Mouse (Mus musculus): ENCODE measurements around the gene Hoxa11. TPM values are rescaled to one million over a fixed set of nuclear protein-coding genes. Genes with fewer than 3 reads are reported as not detected.

Hoxa11 gene
- polyA plus RNA-seq, 2 experiments, result not detected

- Histone ChIP-seq H3K9me3 (ENCODE audit: control insufficient read depth, low read length) (no peaks in the 10 kb centered on the region), H3K4me2 (ENCODE audit: low read depth) (no peak overlapping the region), H3K27ac (no peak overlapping the region), H3K27me3 (ENCODE audit: control insufficient read depth, insufficient read depth, low read length) (peaks cover 75% of the 10 kb centered on the region), H3K36me3 (replicated peaks; ENCODE audit: control insufficient read depth, insufficient read depth, low read depth) (no peaks in the 10 kb centered on the region), H3K4me1 (replicated peaks; ENCODE audit: control insufficient read depth in 2 of 2, insufficient read depth in 2 of 2, low read length in 1 of 2) (no peaks in the 10 kb centered on the region), H3K4me3 (ENCODE audit: insufficient read depth in 1 of 2, low read depth in 2 of 2, low read length in 2 of 2) (no peak overlapping the region), H3K9ac (replicated peaks) (no peak overlapping the region)
- 10% methylated on average over 11 of the region's 11 CpGs for WGBS (ENCODE audit: insufficient replicate concordance)
- ATAC-seq (ENCODE audit: insufficient read depth), result no peak
- TF ChIP-seq CTCF (IDR thresholded peaks at IDR 0.05; ENCODE audit: low read depth), result no peak
- TF ChIP-seq EP300 (IDR thresholded peaks at IDR 0.05; ENCODE audit: low read depth), result no peak
- DNase-seq (ENCODE audit: low read depth in 3 of 3, low spot score in 3 of 3), result no peak
Measured at GRCm38 (mm10) chr6:52274576-52274975, 29.0 kb upstream of the Hoxa11 start.

DNA sequence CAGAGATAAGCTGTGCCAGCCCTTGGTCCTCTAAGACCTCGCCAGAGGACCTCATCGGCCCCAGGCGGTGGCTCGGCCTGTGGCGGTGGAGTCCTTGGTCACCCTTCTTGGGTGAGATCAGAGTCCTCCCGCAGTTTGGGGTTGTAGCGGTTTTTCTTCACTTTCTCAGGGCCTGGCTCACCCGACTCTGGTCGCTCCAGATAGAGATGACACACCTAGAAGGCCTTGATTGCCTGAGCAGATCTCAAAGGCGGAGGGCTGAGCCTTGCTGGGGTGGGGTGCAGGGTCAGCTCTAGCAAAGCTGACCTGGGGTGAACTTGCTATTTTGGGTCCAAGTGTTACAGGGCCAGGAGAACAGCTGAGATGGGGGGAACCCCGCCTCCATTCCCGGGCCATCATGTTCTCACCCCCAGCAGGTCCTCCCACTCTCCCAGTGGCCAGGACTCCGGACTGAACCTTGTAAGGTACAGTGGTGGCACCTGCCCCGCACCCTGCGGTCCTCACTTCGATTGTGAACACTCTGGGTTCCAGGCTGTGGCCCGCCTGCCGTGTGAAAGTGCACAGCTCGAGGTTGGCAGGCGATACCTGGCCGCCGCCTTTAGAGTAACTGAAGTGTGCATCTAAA is 28.2 kb upstream of the Hoxa11 start:
- 5% methylated on average over 22 of the region's 22 CpGs for WGBS (ENCODE audit: insufficient replicate concordance)
- no peak overlapping the region for H3K27ac ChIP-seq
- DNase-seq (ENCODE audit: low read depth in 3 of 3, low spot score in 3 of 3) (no peak), ATAC-seq (ENCODE audit: insufficient read depth) (no peak)
- H3K36me3 ChIP-seq (replicated peaks; ENCODE audit: control insufficient read depth, insufficient read depth, low read depth), result no peaks in the 10 kb centered on the region
- TF ChIP-seq EP300 (IDR thresholded peaks at IDR 0.05; ENCODE audit: low read depth) (no peak), CTCF (IDR thresholded peaks at IDR 0.05; ENCODE audit: low read depth) (no peak)
- peaks cover 84% of the 10 kb centered on the region for H3K27me3 ChIP-seq (ENCODE audit: control insufficient read depth, insufficient read depth, low read length)
- no peaks in the 10 kb centered on the region for H3K4me1 ChIP-seq (replicated peaks; ENCODE audit: control insufficient read depth in 2 of 2, insufficient read depth in 2 of 2, low read length in 1 of 2)
- no peaks in the 10 kb centered on the region for H3K9me3 ChIP-seq (ENCODE audit: control insufficient read depth, low read length)
- H3K4me3 ChIP-seq (ENCODE audit: insufficient read depth in 1 of 2, low read depth in 2 of 2, low read length in 2 of 2), result no peak overlapping the region
- H3K9ac ChIP-seq (replicated peaks), result no peak overlapping the region
- no peak overlapping the region for H3K4me2 ChIP-seq (ENCODE audit: low read depth)

- 10% methylated on average over 22 of the region's 22 CpGs for WGBS (ENCODE audit: insufficient replicate concordance)
- Histone ChIP-seq H3K4me1 (replicated peaks; ENCODE audit: control insufficient read depth in 2 of 2, insufficient read depth in 2 of 2, low read length in 1 of 2) (no peaks in the 10 kb centered on the region), H3K9me3 (ENCODE audit: control insufficient read depth, low read length) (no peaks in the 10 kb centered on the region), H3K9ac (replicated peaks) (no peak overlapping the region), H3K27ac (no peak overlapping the region), H3K36me3 (replicated peaks; ENCODE audit: control insufficient read depth, insufficient read depth, low read depth) (no peaks in the 10 kb centered on the region), H3K27me3 (ENCODE audit: control insufficient read depth, insufficient read depth, low read length) (peaks cover 91% of the 10 kb centered on the region), H3K4me3 (ENCODE audit: insufficient read depth in 1 of 2, low read depth in 2 of 2, low read length in 2 of 2) (no peak overlapping the region), H3K4me2 (ENCODE audit: low read depth) (no peak overlapping the region)
- TF ChIP-seq EP300 (IDR thresholded peaks at IDR 0.05; ENCODE audit: low read depth), result no peak
- no peak for TF ChIP-seq CTCF (IDR thresholded peaks at IDR 0.05; ENCODE audit: low read depth)
- ATAC-seq (ENCODE audit: insufficient read depth) (no peak), DNase-seq (ENCODE audit: low read depth in 3 of 3, low spot score in 3 of 3) (no peak)
Measured at GRCm38 (mm10) chr6:52272766-52273655, 27.4 kb upstream of the Hoxa11 start.

- DNase-seq (ENCODE audit: low read depth in 3 of 3, low spot score in 3 of 3), result no peak
- WGBS (ENCODE audit: insufficient replicate concordance), result 8% methylated on average over 23 of the region's 23 CpGs
- TF ChIP-seq EP300 (IDR thresholded peaks at IDR 0.05; ENCODE audit: low read depth) (no peak), CTCF (IDR thresholded peaks at IDR 0.05; ENCODE audit: low read depth) (peak; percentile 57)
- peaks cover 93% of the 10 kb centered on the region for H3K27me3 ChIP-seq (ENCODE audit: control insufficient read depth, insufficient read depth, low read length)
- no peak overlapping the region for H3K4me2 ChIP-seq (ENCODE audit: low read depth)
- no peak overlapping the region for H3K9ac ChIP-seq (replicated peaks)
- no peak for ATAC-seq (ENCODE audit: insufficient read depth)
- no peaks in the 10 kb centered on the region for H3K4me1 ChIP-seq (replicated peaks; ENCODE audit: control insufficient read depth in 2 of 2, insufficient read depth in 2 of 2, low read length in 1 of 2)
- no peak overlapping the region for H3K27ac ChIP-seq
- H3K9me3 ChIP-seq (ENCODE audit: control insufficient read depth, low read length), result no peaks in the 10 kb centered on the region
- no peaks in the 10 kb centered on the region for H3K36me3 ChIP-seq (replicated peaks; ENCODE audit: control insufficient read depth, insufficient read depth, low read depth)
- H3K4me3 ChIP-seq (ENCODE audit: insufficient read depth in 1 of 2, low read depth in 2 of 2, low read length in 2 of 2), result no peak overlapping the region
Measured at GRCm38 (mm10) chr6:52270494-52271480, 25.2 kb upstream of the Hoxa11 start.

Data from liver, embryonic 14.5 days (tissue).